Mouse (Mus musculus): ENCODE data around the gene Lrrc28. TPM values are rescaled to one million over a fixed set of nuclear protein-coding genes. Genes with fewer than 3 reads are reported as not detected.

Gene Lrrc28
- total RNA-seq (2023): 21.7 and 29.5 TPM in 2 replicates

GRCm38 (mm10) chr7:67644833-67645680, at the start of gene Lrrc28:
Gene Lrrc28 (minus strand): TSS chr7:67645268.

GRCm38 (mm10) chr7:67647277-67647676, 2.2 kb upstream of the Lrrc28 start, which contains the start of gene Ttc23:
Gene Ttc23 (plus strand): TSS chr7:67647410.

Other genes with a start within 250 kb of the Lrrc28 start
- 0.57 and 2.1 TPM in 2 replicates for gene Ttc23, start 2.1 kb upstream of the Lrrc28 start, total RNA-seq (2023)
- 0.14 TPM in 1 of 2 replicates, not detected in the other for gene Synm, start 114.5 kb upstream of the Lrrc28 start, total RNA-seq (2023)